Mouse (Mus musculus) fat pad, adult 2 months (tissue): ENCODE results near the gene Igsf11.

ENCODE experiments used
- DNase-seq: peaks from one replicate; pipeline ENCODE4 v3.0.0-alpha.2; 2011; ENCODE audit warnings: low read depth, low spot score; ENCODE audit errors: extremely low read depth

Gene Igsf11

GRCm38 (mm10) chr16:38931519-38931918 is 39.0 kb downstream of the Igsf11 start:
- DNase-seq = no peak

GRCm38 (mm10) chr16:38940805-38941204 is 48.3 kb downstream of the Igsf11 start:
- DNase-seq = no peak

- DNase-seq = no peak
Measured at GRCm38 (mm10) chr16:38941275-38941674, 48.8 kb downstream of the Igsf11 start.

GRCm38 (mm10) chr16:38943706-38944550 is 51.5 kb downstream of the Igsf11 start:
- DNase-seq = no peak

- DNase-seq = no peak
Measured at GRCm38 (mm10) chr16:38945111-38945510, 52.6 kb downstream of the Igsf11 start.

GRCm38 (mm10) chr16:38945581-38945981 is 53.1 kb downstream of the Igsf11 start:
- DNase-seq = no peak

- no peak for DNase-seq
Measured at GRCm38 (mm10) chr16:38946453-38946852, 54.0 kb downstream of the Igsf11 start.

- DNase-seq = no peak
Measured at GRCm38 (mm10) chr16:38947141-38947879, 54.8 kb downstream of the Igsf11 start.

GRCm38 (mm10) chr16:38948441-38948840 is 56.0 kb downstream of the Igsf11 start:
- DNase-seq = no peak

- DNase-seq = no peak
Measured at GRCm38 (mm10) chr16:38952881-38953280, 60.4 kb downstream of the Igsf11 start.

GRCm38 (mm10) chr16:38953821-38954220 is 61.4 kb downstream of the Igsf11 start:
- DNase-seq = no peak

GRCm38 (mm10) chr16:38954501-38955288 is 62.2 kb downstream of the Igsf11 start:
- DNase-seq = no peak

GRCm38 (mm10) chr16:38955296-38955695 is 62.8 kb downstream of the Igsf11 start:
- DNase-seq = no peak

- DNase-seq = no peak
Measured at GRCm38 (mm10) chr16:38958801-38959200, 66.3 kb downstream of the Igsf11 start.

- no peak for DNase-seq
Measured at GRCm38 (mm10) chr16:38960550-38960949, 68.1 kb downstream of the Igsf11 start.

- no peak for DNase-seq
Measured at GRCm38 (mm10) chr16:38961865-38962264, 69.4 kb downstream of the Igsf11 start.

GRCm38 (mm10) chr16:38962695-38963094 is 70.2 kb downstream of the Igsf11 start:
- DNase-seq = no peak

GRCm38 (mm10) chr16:38967026-38967425 is 74.6 kb downstream of the Igsf11 start:
- no peak for DNase-seq

GRCm38 (mm10) chr16:38976151-38976550 is 83.7 kb downstream of the Igsf11 start:
- no peak for DNase-seq

GRCm38 (mm10) chr16:38978546-38978945 is 86.1 kb downstream of the Igsf11 start:
- no peak for DNase-seq

GRCm38 (mm10) chr16:38980546-38980945 is 88.1 kb downstream of the Igsf11 start:
- DNase-seq = no peak
